Mouse (Mus musculus): ENCODE results near the gene Map2k3.
"Not testable (repeated sequence)": the region's sequence is repeated elsewhere in the genome, so short reads cannot be mapped to it uniquely, and the experiment has no call there.

Map2k3 gene

GRCm38 (mm10) chr11:60931869-60932481, at the start of gene Map2k3:
Gene Map2k3, plus strand, starts transcription at chr11:60932033.
- DNase-seq (ENCODE audit: low spot score in 2 of 2), result peak; percentile 82 to 95

GRCm38 (mm10) chr11:60882386-60882785, 49.4 kb upstream of the Map2k3 start:
- DNase-seq (ENCODE audit: low spot score in 2 of 2), result no peak

GRCm38 (mm10) chr11:60886986-60887385, 44.8 kb upstream of the Map2k3 start:
- DNase-seq (ENCODE audit: low spot score in 2 of 2), result not testable (repeated sequence)

- no peak for DNase-seq (ENCODE audit: low spot score in 2 of 2)
Observed at GRCm38 (mm10) chr11:60889861-60890260, 42.0 kb upstream of the Map2k3 start.

GRCm38 (mm10) chr11:60890286-60890685, 41.5 kb upstream of the Map2k3 start:
- no peak for DNase-seq (ENCODE audit: low spot score in 2 of 2)

- DNase-seq (ENCODE audit: low spot score in 2 of 2), result no peak
Observed at GRCm38 (mm10) chr11:60890744-60891143, 41.1 kb upstream of the Map2k3 start.

- no peak for DNase-seq (ENCODE audit: low spot score in 2 of 2)
Observed at GRCm38 (mm10) chr11:60895915-60896314, 35.9 kb upstream of the Map2k3 start.

- DNase-seq (ENCODE audit: low spot score in 2 of 2), result no peak
Observed at GRCm38 (mm10) chr11:60902001-60902400, 29.8 kb upstream of the Map2k3 start.

- no peak for DNase-seq (ENCODE audit: low spot score in 2 of 2)
Observed at GRCm38 (mm10) chr11:60902486-60902885, 29.3 kb upstream of the Map2k3 start.

- DNase-seq (ENCODE audit: low spot score in 2 of 2), result no peak
Observed at GRCm38 (mm10) chr11:60903661-60904061, 28.2 kb upstream of the Map2k3 start.

GRCm38 (mm10) chr11:60905407-60906120, 26.3 kb upstream of the Map2k3 start:
- DNase-seq (ENCODE audit: low spot score in 2 of 2), result no peak

GRCm38 (mm10) chr11:60906449-60906848, 25.4 kb upstream of the Map2k3 start:
- no peak for DNase-seq (ENCODE audit: low spot score in 2 of 2)

GRCm38 (mm10) chr11:60908073-60908472, 23.8 kb upstream of the Map2k3 start:
- DNase-seq (ENCODE audit: low spot score in 2 of 2), result no peak

- DNase-seq (ENCODE audit: low spot score in 2 of 2), result no peak
Observed at GRCm38 (mm10) chr11:60909626-60910025, 22.2 kb upstream of the Map2k3 start.

- DNase-seq (ENCODE audit: low spot score in 2 of 2), result no peak
Observed at GRCm38 (mm10) chr11:60912525-60912973, 19.3 kb upstream of the Map2k3 start.

- DNase-seq (ENCODE audit: low spot score in 2 of 2), result peak; percentile 74 to 92
Observed at GRCm38 (mm10) chr11:60913301-60914196, 18.3 kb upstream of the Map2k3 start.

GRCm38 (mm10) chr11:60914491-60914890, 17.3 kb upstream of the Map2k3 start, which contains the start of gene Natd1:
Gene Natd1, minus strand, starts transcription at chr11:60914750.
- no peak for DNase-seq (ENCODE audit: low spot score in 2 of 2)

GRCm38 (mm10) chr11:60915201-60915600, 16.6 kb upstream of the Map2k3 start:
- DNase-seq (ENCODE audit: low spot score in 2 of 2), result no peak

GRCm38 (mm10) chr11:60920021-60920420, 11.8 kb upstream of the Map2k3 start:
- no peak for DNase-seq (ENCODE audit: low spot score in 2 of 2)

- no peak for DNase-seq (ENCODE audit: low spot score in 2 of 2)
Observed at GRCm38 (mm10) chr11:60922195-60922594, 9.6 kb upstream of the Map2k3 start.

GRCm38 (mm10) chr11:60922964-60923363, 8.9 kb upstream of the Map2k3 start:
- DNase-seq (ENCODE audit: low spot score in 2 of 2), result no peak

GRCm38 (mm10) chr11:60924498-60924897, 7.3 kb upstream of the Map2k3 start:
- no peak for DNase-seq (ENCODE audit: low spot score in 2 of 2)
